Mouse (Mus musculus): ENCODE data around the gene Gm45717. TPM values are rescaled to one million over a fixed set of nuclear protein-coding genes. Genes with fewer than 3 reads are reported as not detected.

The Gm45717 gene
- polyA plus RNA-seq, 1 experiment, result not detected

DNA sequence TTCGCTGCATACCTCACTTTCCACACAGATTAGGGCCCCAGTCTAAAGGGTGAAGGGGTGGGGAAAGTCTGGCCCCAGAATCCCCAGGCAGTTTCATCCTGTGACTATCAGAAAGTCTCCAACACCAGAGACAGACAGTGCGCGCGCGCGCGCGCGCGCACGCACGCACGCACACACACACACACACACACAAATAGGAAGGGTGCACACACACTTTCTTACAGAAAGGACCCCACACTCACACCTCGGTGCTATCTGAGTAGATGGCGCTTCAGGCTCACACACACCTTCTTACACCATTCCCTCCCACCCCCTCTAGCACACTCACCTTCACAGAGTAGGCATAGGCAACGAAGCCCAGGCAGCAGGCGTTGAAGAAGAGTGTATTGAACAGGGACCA lies 395 bp downstream of the Gm45717 start:
- Histone ChIP-seq H3K27me3 (ENCODE audit: control insufficient read depth) (no peaks in the 10 kb centered on the region), H3K4me3 (replicated peaks) (peak overlapping the region; percentile 56), H3K4me1 (ENCODE audit: control insufficient read depth) (peaks cover 19% of the 10 kb centered on the region), H3K9me3 (ENCODE audit: control insufficient read depth, low read length) (no peaks in the 10 kb centered on the region), H3K36me3 (ENCODE audit: control insufficient read depth) (peaks cover 6% of the 10 kb centered on the region; the same call in 1 of the 2 replicates)
- no peak for TF ChIP-seq TAL1 (IDR thresholded peaks at IDR 0.05; ENCODE audit: low read length)
- TF ChIP-seq GATA1 (IDR thresholded peaks at IDR 0.05; ENCODE audit: low read length), result no peak

DNA sequence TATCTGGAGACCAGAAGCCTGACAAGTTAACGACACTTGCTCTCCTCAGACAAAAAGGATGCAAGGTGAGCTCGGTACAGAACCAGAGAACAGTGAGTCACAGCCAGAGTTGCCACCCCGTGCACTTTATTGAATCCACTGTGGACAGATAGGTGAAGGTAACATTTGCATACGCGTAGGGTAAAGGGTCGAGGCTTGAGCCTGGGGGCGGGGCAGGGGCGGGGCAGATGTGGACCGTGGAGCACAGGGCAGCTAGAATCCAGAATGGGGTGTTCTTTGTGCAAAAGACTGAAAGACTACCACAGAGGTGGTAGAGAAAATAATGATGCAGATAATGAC lies 1.0 kb downstream of the Gm45717 start:
- no peaks in the 10 kb centered on the region for H3K9me3 ChIP-seq (ENCODE audit: control insufficient read depth, low read length)
- TF ChIP-seq TAL1 (IDR thresholded peaks at IDR 0.05; ENCODE audit: low read length) (no peak), GATA1 (IDR thresholded peaks at IDR 0.05; ENCODE audit: low read length) (no peak)
- peak overlapping the region; percentile 21 for H3K4me3 ChIP-seq (replicated peaks)
- H3K4me1 ChIP-seq (ENCODE audit: control insufficient read depth), result peaks cover 19% of the 10 kb centered on the region
- no peaks in the 10 kb centered on the region for H3K27me3 ChIP-seq (ENCODE audit: control insufficient read depth)
- peaks cover 9% of the 10 kb centered on the region; the same call in 1 of the 2 replicates for H3K36me3 ChIP-seq (ENCODE audit: control insufficient read depth)

DNA sequence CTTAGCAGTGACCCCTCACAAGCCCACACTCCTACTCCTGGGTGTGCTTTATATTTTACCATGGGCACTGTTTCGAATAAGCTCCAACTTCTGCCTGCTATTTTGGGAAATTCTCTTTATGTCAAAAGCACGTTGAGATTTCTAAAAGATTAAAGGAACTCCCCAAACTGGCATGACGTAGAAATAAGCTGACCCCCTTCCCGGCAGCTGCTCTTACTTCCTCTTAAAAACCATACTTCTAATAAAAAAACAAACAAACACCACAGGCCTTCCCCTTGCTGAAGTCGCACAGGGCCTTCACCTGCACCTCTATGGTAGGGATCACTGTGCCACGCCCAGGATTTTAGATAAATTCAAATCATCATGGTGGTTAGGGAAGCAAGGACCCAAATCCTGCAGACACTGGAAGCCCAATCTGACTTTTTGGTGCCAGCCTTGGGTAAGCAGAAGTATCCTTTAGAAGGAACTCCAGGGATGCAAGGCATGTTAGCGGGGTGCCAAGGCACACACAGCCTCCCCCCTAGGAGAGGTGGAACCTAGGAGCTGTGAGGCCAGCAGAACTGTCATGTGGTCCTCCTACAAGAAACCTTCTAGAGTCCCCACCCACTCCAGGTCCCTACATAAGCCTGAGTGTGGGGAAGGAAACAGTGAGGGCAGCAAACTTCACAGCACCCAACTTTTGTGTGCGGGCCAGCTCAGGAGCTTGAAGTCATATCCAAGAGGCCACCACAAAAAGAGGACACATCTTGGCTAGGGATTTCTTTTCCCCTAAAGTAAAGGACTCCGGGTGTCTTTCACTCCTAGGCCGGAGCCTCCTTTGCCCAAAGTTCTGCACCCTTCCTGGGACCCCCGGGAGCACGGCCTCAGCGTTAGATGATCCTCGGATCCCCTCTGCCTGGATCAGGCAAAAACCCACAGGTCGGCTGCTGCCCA lies 1.7 kb downstream of the Gm45717 start:
- H3K4me3 ChIP-seq (replicated peaks), result peak overlapping the region; percentile 21

DNA sequence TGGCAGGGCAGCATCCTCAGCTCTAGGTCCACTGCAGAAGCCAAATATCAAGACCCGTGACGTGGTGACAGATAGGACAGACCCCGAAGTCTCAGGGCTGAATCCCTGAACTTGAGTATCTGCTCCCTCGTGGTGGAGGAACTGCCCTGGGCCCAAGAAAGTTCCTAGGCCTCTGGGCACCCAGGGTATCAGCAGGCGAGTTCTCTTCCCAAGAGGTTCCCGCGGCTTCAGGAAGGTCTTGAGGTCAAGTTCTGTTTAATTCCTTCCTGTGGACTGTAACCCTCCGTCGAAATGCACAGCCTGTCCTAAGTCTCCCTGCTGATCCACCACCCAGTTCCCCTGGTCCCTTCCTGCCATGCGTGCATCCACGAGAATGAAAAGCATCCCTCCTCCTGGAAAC lies 2.6 kb downstream of the Gm45717 start:
- Histone ChIP-seq H3K27me3 (ENCODE audit: control insufficient read depth) (no peaks in the 10 kb centered on the region), H3K36me3 (ENCODE audit: control insufficient read depth) (peaks cover 19% of the 10 kb centered on the region; the same call in 1 of the 2 replicates), H3K9me3 (ENCODE audit: control insufficient read depth, low read length) (no peaks in the 10 kb centered on the region), H3K4me3 (replicated peaks) (no peak overlapping the region), H3K4me1 (ENCODE audit: control insufficient read depth) (peaks cover 19% of the 10 kb centered on the region)
- TF ChIP-seq TAL1 (IDR thresholded peaks at IDR 0.05; ENCODE audit: low read length), result no peak
- no peak for TF ChIP-seq GATA1 (IDR thresholded peaks at IDR 0.05; ENCODE audit: low read length)

More for the DNA sequence above, 1.7 kb downstream of the Gm45717 start:
- Histone ChIP-seq H3K9me3 (ENCODE audit: control insufficient read depth, low read length) (no peaks in the 10 kb centered on the region), H3K27me3 (ENCODE audit: control insufficient read depth) (no peaks in the 10 kb centered on the region), H3K36me3 (ENCODE audit: control insufficient read depth) (peaks cover 11% of the 10 kb centered on the region; the same call in 1 of the 2 replicates), H3K4me1 (ENCODE audit: control insufficient read depth) (peaks cover 19% of the 10 kb centered on the region)
- TF ChIP-seq GATA1 (IDR thresholded peaks at IDR 0.05; ENCODE audit: low read length) (no peak), TAL1 (IDR thresholded peaks at IDR 0.05; ENCODE audit: low read length) (no peak)

DNA sequence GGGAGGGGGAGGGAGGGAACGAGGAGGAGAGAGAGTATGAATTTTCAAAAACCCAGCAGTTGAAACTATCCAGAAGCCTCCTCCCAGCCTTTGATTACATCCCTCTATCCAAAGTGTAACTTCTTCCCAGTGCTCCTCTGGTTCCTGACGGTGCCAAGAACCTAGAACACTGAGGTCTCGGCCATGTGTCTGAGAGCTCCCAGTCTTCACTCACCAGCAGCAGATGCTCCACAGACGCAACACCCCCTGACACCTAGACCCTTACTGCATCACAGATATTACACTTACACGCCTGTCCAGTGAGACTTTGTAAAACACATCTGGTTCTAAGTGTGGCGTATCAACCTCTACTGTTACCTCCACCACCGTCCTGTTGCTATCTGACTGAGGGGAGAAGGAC lies 3.3 kb downstream of the Gm45717 start:
- H3K36me3 ChIP-seq (ENCODE audit: control insufficient read depth), result peaks cover 26% of the 10 kb centered on the region; the same call in 1 of the 2 replicates
- no peak overlapping the region for H3K4me3 ChIP-seq (replicated peaks)
- H3K4me1 ChIP-seq (ENCODE audit: control insufficient read depth), result peaks cover 19% of the 10 kb centered on the region
- no peaks in the 10 kb centered on the region for H3K9me3 ChIP-seq (ENCODE audit: control insufficient read depth, low read length)
- TF ChIP-seq TAL1 (IDR thresholded peaks at IDR 0.05; ENCODE audit: low read length) (no peak), GATA1 (IDR thresholded peaks at IDR 0.05; ENCODE audit: low read length) (no peak)
- H3K27me3 ChIP-seq (ENCODE audit: control insufficient read depth), result no peaks in the 10 kb centered on the region

DNA sequence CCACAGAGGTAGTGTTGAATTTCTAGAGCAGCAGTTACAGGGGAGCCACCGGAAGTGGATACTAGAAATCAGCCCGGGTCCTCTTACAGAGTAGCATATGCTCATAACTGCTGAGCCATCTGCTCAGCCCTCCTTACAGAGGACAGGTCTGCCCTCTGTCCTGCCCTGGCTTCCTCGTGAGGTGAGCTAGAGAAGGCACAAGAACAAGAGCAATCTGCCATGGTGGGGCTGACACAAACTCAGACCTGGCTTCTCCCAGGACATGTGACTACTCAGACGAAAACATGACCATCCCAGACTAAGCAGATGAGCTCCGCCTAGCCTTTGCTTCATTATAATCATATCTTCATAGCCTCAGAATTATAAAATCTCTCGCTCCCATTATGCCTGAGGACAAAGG lies 4.0 kb downstream of the Gm45717 start:
- Histone ChIP-seq H3K4me1 (ENCODE audit: control insufficient read depth) (peaks cover 19% of the 10 kb centered on the region), H3K27me3 (ENCODE audit: control insufficient read depth) (no peaks in the 10 kb centered on the region)
- no peak for TF ChIP-seq TAL1 (IDR thresholded peaks at IDR 0.05; ENCODE audit: low read length)
- no peak for TF ChIP-seq GATA1 (IDR thresholded peaks at IDR 0.05; ENCODE audit: low read length)

GRCm38 (mm10) chr7:140951051-140951450 lies 4.7 kb downstream of the Gm45717 start:
- TF ChIP-seq TAL1 (IDR thresholded peaks at IDR 0.05; ENCODE audit: low read length), result no peak
- TF ChIP-seq GATA1 (IDR thresholded peaks at IDR 0.05; ENCODE audit: low read length), result no peak
- Histone ChIP-seq H3K4me1 (ENCODE audit: control insufficient read depth) (peaks cover 16% of the 10 kb centered on the region), H3K36me3 (ENCODE audit: control insufficient read depth) (peaks cover 31% of the 10 kb centered on the region; the same call in 1 of the 2 replicates), H3K9me3 (ENCODE audit: control insufficient read depth, low read length) (no peaks in the 10 kb centered on the region), H3K27me3 (ENCODE audit: control insufficient read depth) (no peaks in the 10 kb centered on the region), H3K4me3 (replicated peaks) (no peak overlapping the region)

More for the DNA sequence above, 4.0 kb downstream of the Gm45717 start:
- Histone ChIP-seq H3K36me3 (ENCODE audit: control insufficient read depth) (peaks cover 29% of the 10 kb centered on the region; the same call in 1 of the 2 replicates), H3K4me3 (replicated peaks) (no peak overlapping the region), H3K9me3 (ENCODE audit: control insufficient read depth, low read length) (no peaks in the 10 kb centered on the region)

GRCm38 (mm10) chr7:140949824-140950530 lies 5.8 kb downstream of the Gm45717 start, which contains the start of gene Ifitm5:
TSS of gene Ifitm5 (minus strand) at chr7:140950291.
- Histone ChIP-seq H3K36me3 (ENCODE audit: control insufficient read depth) (peaks cover 38% of the 10 kb centered on the region; the same call in 1 of the 2 replicates), H3K27me3 (ENCODE audit: control insufficient read depth) (no peaks in the 10 kb centered on the region), H3K4me1 (ENCODE audit: control insufficient read depth) (peaks cover 9% of the 10 kb centered on the region), H3K9me3 (ENCODE audit: control insufficient read depth, low read length) (no peaks in the 10 kb centered on the region), H3K4me3 (replicated peaks) (no peak within 1 kb of the TSS)
- TF ChIP-seq GATA1 (IDR thresholded peaks at IDR 0.05; ENCODE audit: low read length) (no peak), TAL1 (IDR thresholded peaks at IDR 0.05; ENCODE audit: low read length) (no peak)

GRCm38 (mm10) chr7:140949255-140949654 lies 6.5 kb downstream of the Gm45717 start:
- TF ChIP-seq TAL1 (IDR thresholded peaks at IDR 0.05; ENCODE audit: low read length) (no peak), GATA1 (IDR thresholded peaks at IDR 0.05; ENCODE audit: low read length) (no peak)
- no peak overlapping the region for H3K4me3 ChIP-seq (replicated peaks)
- peaks cover 3% of the 10 kb centered on the region for H3K4me1 ChIP-seq (ENCODE audit: control insufficient read depth)
- no peaks in the 10 kb centered on the region for H3K27me3 ChIP-seq (ENCODE audit: control insufficient read depth)
- H3K36me3 ChIP-seq (ENCODE audit: control insufficient read depth), result peaks cover 42% of the 10 kb centered on the region; the same call in 1 of the 2 replicates
- H3K9me3 ChIP-seq (ENCODE audit: control insufficient read depth, low read length), result no peaks in the 10 kb centered on the region

All from erythroblast, embryonic 14.5 days (primary cell).